Mouse (Mus musculus) kidney, postnatal 36 days (tissue): ENCODE data around the gene Ttc39b.
"Not testable (repeated sequence)": the region's sequence is repeated elsewhere in the genome, so short reads cannot be mapped to it uniquely, and the experiment has no call there.

Source experiments
- DNase-seq, 2 experiments: peaks; one replicate each; pipeline ENCODE4 v3.0.0; 2021 to 2022; ENCODE audit warnings: mixed read lengths in 2 of 2

Ttc39b gene

GRCm38 (mm10) chr4:83272917-83273615 lies 51.0 kb downstream of the Ttc39b start:
- DNase-seq, result no peak

GRCm38 (mm10) chr4:83270481-83270880 lies 53.6 kb downstream of the Ttc39b start:
- no peak for DNase-seq

- DNase-seq, result no peak
Measured at GRCm38 (mm10) chr4:83269614-83270013, 54.4 kb downstream of the Ttc39b start.

GRCm38 (mm10) chr4:83265926-83266692 lies 57.9 kb downstream of the Ttc39b start:
- DNase-seq, result peak in 1 of 2 experiments; percentile 18

DNA sequence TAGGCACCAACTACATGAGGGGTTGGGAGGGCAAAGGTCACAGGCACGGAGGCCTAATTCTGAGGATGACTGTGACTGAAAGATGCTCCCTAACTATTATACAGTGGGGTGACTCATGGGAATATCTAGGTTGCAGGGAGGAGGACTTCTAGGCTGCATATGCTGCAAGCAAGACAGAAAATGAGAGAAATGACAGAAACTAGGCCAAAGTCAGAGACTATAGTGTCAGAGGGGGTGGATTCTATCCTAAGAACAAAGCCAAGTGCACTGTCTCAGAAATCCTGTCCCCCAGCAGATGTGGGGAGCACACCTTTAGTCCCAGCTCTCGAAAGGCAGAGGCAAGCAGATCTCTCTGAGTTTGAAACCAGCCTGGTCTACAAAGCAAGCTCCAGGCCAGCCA lies 59.2 kb downstream of the Ttc39b start:
- DNase-seq, result no peak

- peak in 1 of 2 experiments; percentile 67 for DNase-seq
Measured at GRCm38 (mm10) chr4:83261998-83262397, 62.1 kb downstream of the Ttc39b start.

GRCm38 (mm10) chr4:83259690-83260089 lies 64.4 kb downstream of the Ttc39b start:
- no peak for DNase-seq

DNA sequence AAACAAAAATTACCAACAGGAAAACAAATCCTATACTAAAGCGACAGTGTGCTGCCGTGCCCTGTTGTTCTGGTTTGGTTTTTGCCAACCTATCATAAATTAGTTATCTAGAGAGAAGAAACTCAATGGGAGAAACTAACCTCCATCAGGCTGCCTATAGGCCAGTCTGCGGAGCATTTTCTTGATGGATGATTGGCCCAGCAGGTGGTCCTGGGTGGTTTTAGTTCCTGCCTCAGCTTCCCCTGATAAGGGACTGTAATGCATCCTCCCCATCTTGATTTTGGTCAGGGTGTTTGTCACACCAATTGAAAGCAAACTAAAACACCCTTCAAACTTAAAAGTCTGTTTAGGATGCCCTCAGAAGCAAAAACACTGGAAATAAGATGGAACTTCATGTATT lies 65.8 kb downstream of the Ttc39b start:
- DNase-seq, result no peak

DNA sequence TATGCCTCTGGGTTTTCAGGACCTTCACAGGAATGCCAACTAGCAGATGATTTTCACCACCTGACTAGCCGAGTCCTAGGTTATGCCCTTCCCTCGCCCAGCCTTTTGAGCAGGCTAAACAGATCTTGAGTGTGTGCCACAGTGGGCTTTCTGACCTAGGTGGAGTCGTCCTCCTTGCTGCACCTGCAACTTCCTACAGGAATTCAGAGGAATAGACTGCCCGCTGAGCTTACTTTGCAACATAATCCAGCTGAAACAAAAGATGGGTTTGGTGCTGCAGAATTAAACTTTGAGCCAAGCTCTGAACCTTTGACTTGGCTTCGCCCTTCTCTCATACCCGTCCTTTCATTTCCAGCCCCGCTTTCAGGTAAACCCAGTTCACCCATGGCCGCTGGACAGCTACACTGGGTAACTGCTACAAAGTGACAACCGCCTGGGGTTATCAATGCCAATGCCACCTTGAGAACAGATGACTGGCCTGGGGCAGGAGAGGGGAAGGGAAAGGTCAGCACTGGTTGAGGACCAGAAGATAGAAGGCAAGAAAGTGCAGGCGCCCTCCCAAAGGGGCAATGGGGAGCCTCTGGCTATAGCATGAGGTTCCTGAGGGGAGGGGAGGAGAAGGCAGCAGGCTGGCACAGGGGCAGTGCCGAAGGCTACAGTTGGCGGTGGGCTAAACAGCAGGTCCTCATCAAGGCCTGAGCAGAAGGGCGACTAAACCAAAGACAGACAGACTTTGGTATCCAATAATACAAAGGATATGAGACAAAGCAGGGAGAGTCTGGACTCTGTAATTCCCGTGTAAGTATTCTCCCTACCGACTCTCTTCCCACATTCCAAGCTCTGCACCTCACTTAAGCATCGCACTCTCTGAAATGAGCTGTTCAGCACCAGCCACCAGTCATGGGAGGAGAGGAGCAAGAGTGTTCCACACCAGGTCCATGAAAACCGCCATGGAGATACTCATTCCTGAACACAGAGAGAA lies 66.5 kb downstream of the Ttc39b start:
- DNase-seq, result no peak

GRCm38 (mm10) chr4:83256779-83257178 lies 67.3 kb downstream of the Ttc39b start:
- peak; percentile 33 to 42 for DNase-seq

DNA sequence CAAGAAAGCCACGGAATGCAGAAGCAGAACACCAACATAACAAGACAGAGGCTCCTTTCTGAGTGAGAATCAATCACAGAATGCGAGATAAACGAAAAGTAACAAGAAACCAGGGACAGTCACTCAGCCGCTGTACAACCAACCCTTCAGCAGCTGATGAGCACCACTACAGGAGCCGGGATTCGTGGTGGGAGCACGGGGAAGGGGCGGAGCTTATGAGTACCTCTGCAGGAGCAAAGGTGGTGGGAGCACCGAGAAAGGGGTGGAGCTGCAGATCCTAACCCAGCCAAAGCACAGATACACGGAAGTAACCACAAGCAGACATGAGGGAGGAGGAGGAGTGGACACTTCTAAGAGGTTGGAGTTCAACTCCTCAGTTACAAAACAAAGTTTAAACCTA lies 69.1 kb downstream of the Ttc39b start:
- no peak for DNase-seq

DNA sequence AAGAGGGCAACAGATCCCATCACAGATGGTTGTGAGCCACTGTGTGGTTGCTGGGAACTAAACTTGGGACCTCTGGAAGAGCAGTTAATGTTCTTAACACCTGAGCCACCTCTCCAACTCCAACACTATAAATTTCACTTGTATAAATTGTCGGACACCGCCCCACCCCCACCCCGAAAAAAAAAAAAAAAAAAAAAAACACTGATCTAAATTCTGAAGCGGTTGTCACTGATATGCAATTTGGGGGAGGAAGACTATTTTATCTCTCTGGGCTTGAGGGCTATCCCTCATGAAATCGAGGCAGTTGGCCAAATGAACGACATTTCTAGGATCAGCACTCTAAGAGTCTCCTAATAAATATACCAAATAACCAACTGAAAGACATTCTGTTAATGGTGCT lies 70.4 kb downstream of the Ttc39b start:
- DNase-seq, result no peak

DNA sequence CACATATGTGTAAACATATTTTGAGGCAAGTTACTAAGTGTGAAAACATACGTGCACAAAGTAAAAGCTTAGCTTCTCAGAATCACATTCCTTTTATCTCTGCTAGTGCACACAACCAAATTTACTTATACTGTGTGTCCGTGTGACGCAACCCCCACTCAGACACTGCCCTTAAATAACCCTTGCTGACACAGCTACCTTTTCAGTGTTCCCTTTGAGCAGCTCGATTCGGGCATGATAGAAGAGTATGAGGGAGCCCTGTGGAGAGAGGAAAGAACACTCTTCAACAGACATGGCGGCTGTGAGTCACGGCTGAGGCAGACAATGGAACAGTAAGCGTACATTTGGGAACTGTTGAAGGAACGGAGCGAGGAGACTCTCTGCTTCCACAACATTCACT lies 80.3 kb downstream of the Ttc39b start:
- DNase-seq, result no peak

DNA sequence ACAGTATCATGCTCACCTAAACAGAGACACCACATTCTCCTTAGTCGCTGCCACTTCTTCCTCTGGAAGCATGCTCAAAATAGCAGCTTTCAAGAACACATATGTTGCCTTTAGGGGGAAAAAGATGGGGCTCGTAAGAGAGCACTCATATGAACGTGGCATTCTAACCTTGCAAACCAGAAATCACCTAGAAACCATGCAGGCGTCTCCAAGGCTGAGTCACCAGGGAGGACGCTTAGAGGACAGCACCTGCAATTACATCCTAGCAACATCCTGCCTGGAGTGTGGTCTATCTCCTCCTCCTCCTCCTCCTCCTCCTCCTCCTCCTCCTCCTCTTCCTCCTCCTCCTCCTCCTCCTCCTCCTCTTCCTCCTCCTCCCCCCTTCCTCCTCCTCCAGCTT lies 82.4 kb downstream of the Ttc39b start:
- no peak for DNase-seq

- DNase-seq, result no peak
Measured at GRCm38 (mm10) chr4:83237656-83238055, 86.4 kb downstream of the Ttc39b start.

DNA sequence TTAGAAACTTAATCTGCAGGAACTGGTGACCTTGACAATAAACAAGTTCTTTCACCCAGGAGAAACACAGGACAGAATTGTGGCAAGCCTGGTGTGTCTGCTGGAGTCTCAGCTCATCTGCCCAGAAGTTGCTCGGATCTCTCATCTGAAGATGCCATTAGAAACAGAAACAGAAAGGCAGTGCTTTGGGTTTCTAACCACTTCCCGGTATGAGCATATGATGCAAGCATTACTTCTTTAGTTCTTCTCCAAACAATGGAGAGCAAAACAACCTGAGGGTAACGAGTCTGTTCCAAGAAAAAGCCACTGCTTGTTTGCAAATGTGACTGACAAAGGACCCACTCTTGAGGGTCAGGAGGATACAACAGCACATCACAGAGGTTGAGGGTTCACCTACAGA lies 88.8 kb downstream of the Ttc39b start:
- not testable (repeated sequence) for DNase-seq

GRCm38 (mm10) chr4:83234739-83235138 lies 89.3 kb downstream of the Ttc39b start:
- DNase-seq, result no peak

- DNase-seq, result no peak
Measured at GRCm38 (mm10) chr4:83234132-83234531, 89.9 kb downstream of the Ttc39b start.

DNA sequence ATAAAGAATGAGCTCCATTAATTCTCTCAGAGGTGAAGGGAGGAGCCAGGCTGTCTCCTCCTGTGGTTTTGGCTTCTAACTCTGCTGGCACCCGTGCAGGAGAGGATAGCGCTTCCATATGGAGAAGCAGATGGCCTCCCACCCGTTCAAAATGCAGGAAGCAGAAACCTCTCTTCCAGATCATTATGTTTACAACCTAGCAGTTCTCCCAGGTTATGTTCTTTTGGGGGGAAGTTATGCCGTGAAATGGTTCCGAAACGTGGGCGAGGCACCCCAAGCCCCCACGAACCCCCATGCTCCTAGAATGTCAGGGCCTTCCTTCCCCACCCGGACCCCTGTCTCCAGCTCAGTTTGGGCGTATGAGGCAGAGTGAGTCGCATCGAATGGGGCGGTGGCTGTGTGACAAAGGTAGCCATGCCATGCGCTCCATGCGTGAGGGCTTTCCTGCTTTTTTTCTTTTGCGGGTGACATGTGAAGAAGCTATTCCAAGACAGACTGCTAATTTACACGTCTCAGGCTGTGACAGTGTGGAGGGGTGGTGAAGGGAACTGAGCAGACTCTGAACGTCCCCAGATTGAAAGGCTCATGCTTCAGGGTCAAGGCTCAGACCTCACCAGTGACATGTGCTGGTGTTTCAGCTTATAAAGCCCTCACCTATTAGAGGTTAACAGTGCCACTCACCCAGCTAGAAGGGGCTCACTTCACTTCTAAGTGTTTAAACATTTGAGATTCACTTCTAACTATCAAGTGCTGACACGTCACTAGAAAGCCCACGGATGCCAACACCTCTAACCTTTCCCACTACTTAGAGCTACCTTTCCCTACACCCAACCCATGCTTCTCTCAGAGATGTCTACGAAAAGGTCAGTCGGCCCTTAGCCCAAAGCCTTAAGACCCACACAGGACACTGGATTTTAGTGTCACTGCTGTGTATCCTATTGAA lies 90.6 kb downstream of the Ttc39b start:
- no peak for DNase-seq

- DNase-seq, result no peak
Measured at GRCm38 (mm10) chr4:83232315-83232880, 91.7 kb downstream of the Ttc39b start.

- DNase-seq, result peak in 1 of 2 experiments; percentile 19
Measured at GRCm38 (mm10) chr4:83228664-83229283, 95.3 kb downstream of the Ttc39b start.
